Mouse (Mus musculus) ES-E14 (cell line): ENCODE measurements around the gene Mast4.

ENCODE experiments used
- HCFC1 ChIP-seq: IDR thresholded peaks from 2 replicates; pipeline ENCODE4 v1.6.1; 2012; ENCODE audit warnings: low read length, inconsistent platforms, borderline replicate concordance; ENCODE audit not compliant: insufficient read depth
- MAFK ChIP-seq: IDR thresholded peaks from 2 replicates; pipeline ENCODE4 v1.6.1; 2014; ENCODE audit warnings: mild to moderate bottlenecking, low read depth, low read length, inconsistent platforms; ENCODE audit not compliant: insufficient read depth
- ZNF384 ChIP-seq: IDR thresholded peaks from 2 replicates; pipeline ENCODE4 v1.6.1; 2012; ENCODE audit warnings: low read depth, low read length, inconsistent platforms

DNA sequence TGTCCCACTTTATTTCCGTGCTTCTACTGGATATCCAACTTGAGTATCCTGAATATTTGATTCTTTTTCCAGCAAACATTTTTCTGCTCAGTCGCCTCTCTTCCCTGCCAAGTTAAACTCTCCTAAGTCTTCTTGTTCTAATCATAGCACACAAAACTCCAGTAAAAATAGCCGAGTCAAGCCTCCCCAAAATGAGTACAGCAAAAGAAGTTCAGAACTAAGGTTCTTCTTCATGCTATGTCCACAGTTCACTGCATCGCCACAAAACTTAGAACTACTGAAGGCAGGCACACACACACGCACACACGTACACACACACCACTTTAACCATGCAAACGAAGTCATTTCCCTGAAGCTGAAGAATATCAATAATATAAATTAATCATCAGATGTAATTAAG lies 49.3 kb downstream of the Mast4 start:
- no peak for TF ChIP-seq HCFC1
- no peak for TF ChIP-seq ZNF384
- no peak for TF ChIP-seq MAFK
